Mouse (Mus musculus) G1E (cell line): ENCODE measurements around the gene Fam50a. TPM values are rescaled to one million over a fixed set of nuclear protein-coding genes. Genes with fewer than 3 reads are reported as not detected.
"Not testable (repeated sequence)": the region's sequence is repeated elsewhere in the genome, so short reads cannot be mapped to it uniquely, and the experiment has no call there.

ENCODE experiments used
- ATAC-seq: 2 replicates; pipeline ENCODE4 v1.8.0; 2016; ENCODE audit warnings: mild to moderate bottlenecking; ENCODE audit not compliant: insufficient number of reproducible peaks, poor library complexity, low FRiP score, severe bottlenecking; ENCODE audit errors: extremely low read depth
- DNase-seq: peaks from one replicate; pipeline ENCODE4 v3.0.0; 2012; ENCODE audit warnings: low spot score
- H3K27me3 ChIP-seq: 2 replicates; pipeline ENCODE4 v1.6.1; 2012; ENCODE audit warnings: mild to moderate bottlenecking, low read length, inconsistent platforms; ENCODE audit not compliant: insufficient read depth
- H3K36me3 ChIP-seq: replicated peaks from 2 replicates; pipeline ENCODE3; 2012; ENCODE audit warnings: mild to moderate bottlenecking, inconsistent platforms
- H3K4me1 ChIP-seq: 2 replicates; pipeline ENCODE4 v1.6.1; 2012; ENCODE audit warnings: low read depth, low read length, inconsistent platforms, mixed read lengths; ENCODE audit not compliant: insufficient read depth
- H3K4me3 ChIP-seq: 2 replicates; pipeline ENCODE4 v1.5.1; 2012; ENCODE audit warnings: low read depth, mild to moderate bottlenecking, inconsistent platforms, low read length, moderate library complexity, mixed read lengths
- H3K9me3 ChIP-seq: replicated peaks from 2 replicates; pipeline ENCODE4 v1.6.1; 2012; ENCODE audit warnings: inconsistent platforms
- CTCF ChIP-seq: IDR thresholded peaks from 2 replicates; pipeline ENCODE4 v1.5.1; 2012; ENCODE audit warnings: low read depth, low read length, inconsistent platforms, mixed read lengths
- GATA1 ChIP-seq: IDR thresholded peaks from 2 replicates; pipeline ENCODE4 v1.6.1; 2012; ENCODE audit warnings: borderline replicate concordance, low read length, inconsistent platforms, mixed read lengths
- GATA2 ChIP-seq: IDR thresholded peaks from 2 replicates; pipeline ENCODE4 v1.6.1; 2012; ENCODE audit warnings: low read depth, low read length, inconsistent platforms, borderline replicate concordance
- POLR2AphosphoS5 ChIP-seq: IDR thresholded peaks from 2 replicates; pipeline ENCODE4 v1.6.1; 2012; ENCODE audit warnings: low read depth, low read length, inconsistent platforms; ENCODE audit not compliant: insufficient replicate concordance
- TAL1 ChIP-seq: conservative IDR thresholded peaks from 2 replicates; pipeline ENCODE4 v1.6.1; 2012; ENCODE audit warnings: low read depth, low read length, inconsistent platforms, mixed read lengths
- polyA plus RNA-seq: library from polyadenylated mRNA; stranded (reverse); fragments of >175 nt; gene quantifications from 2 replicates; pipeline ENCODE4 v1.2.3, GENCODE M21; 2012
- total RNA-seq, 2 experiments: library from RNA; stranded (forward) in 1 of 2; stranded (reverse) in 1 of 2; fragments of 200-1000 nt in 1 of 2; fragments of >200 nt in 1 of 2; fragmentation: Nextera tagmentation in 1 of 2; gene quantifications; 2 replicates each; pipeline ENCODE4 v1.2.3; 2014 to 2017

Fam50a gene
- total and polyA plus RNA-seq, 3 experiments: 37.9 to 99.8 (median 44.5) TPM

DNA sequence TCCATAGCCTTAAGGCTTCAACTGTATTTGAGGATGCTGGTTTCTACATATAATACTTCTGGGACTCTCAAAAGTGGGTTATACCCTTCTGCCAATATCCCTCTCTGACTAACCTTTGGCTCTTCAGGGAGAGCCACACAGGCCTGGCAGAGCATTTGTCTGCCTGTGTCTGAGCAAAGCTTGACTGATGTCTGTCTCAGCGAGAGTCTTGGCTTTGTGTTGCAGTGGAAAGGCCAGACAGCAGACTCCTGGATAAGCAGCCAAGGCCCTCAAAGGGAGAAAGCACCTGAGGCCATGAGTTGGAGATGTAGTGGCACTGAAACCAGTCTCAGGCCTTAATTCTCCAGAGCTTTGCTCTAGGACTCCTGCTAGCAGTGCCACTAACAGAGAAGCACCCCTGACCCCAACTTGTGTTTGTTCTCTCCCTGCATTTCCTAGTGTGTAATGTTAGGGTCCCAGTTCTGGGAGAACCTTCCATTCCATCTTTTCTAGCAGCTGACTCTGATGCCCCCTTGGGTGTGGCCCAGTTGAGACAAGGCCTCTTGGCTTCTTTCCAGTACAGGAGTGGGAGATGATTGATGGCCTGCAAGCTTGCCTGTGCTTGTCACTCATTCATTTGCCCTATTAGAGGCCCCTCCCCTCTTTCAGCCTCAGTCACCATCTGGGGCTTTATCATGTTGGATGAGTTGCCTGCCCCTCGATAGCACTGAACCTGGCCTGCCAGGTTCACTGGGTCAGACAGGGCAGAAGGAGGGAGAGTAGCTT is 17.5 kb downstream of the Fam50a start:
- no peaks in the 10 kb centered on the region for H3K27me3 ChIP-seq
- DNase-seq (no peak), ATAC-seq (no peak)
- peak overlapping the region; percentile 72; the same call in 1 of the 2 replicates for H3K4me3 ChIP-seq
- H3K36me3 ChIP-seq: peaks cover 47% of the 10 kb centered on the region
- H3K4me1 ChIP-seq: peaks cover 56% of the 10 kb centered on the region
- TF ChIP-seq GATA2: no peak
- no peak for TF ChIP-seq TAL1
- TF ChIP-seq CTCF: no peak
- no peak for TF ChIP-seq POLR2AphosphoS5
- no peak for TF ChIP-seq GATA1
- no peaks in the 10 kb centered on the region for H3K9me3 ChIP-seq

DNA sequence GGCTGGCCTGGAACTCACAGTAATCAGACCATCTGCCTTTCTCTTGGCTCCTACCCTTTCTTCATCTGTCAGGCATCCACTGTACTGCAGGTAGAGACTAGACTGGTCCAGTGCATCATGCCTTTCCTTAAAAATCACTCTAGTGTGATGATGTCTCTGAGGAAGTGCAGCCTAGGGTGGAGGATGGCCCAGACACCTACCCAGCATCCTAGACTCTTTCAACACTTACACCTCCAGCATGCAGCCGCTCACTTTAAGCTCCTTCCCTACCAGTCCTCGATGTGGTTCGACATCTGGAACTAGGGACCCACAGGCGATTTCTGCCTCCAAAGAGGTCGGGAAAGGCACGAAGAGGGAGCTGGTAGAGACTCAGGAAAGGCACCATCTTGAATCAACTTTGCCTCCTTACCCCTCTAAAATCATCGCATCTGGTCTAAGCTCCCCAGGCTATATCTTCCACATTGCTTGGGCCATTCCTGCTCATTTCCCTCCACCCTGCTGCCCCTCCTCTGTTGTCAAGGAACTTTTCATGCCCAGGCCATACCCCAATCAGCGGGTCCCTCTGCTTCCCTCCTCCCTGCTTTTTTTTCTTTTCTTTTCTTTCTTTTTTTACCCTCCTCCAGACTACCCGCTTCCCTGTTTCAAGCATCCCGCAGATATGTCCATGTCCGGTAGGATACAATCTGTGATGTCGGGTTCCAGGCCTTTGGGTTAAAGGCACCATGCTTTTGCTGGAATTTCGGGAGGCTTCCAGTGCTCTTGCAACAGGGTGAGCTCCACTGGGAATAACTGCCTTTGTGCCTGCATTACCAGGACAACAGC is 40.0 kb downstream of the Fam50a start:
- TF ChIP-seq POLR2AphosphoS5: no peak
- TF ChIP-seq GATA1: no peak
- no peak for TF ChIP-seq TAL1
- no peak for TF ChIP-seq CTCF
- TF ChIP-seq GATA2: no peak
- DNase-seq: no peak
- Histone ChIP-seq H3K27me3 (no peaks in the 10 kb centered on the region), H3K4me3 (peak overlapping the region; percentile 70), H3K4me1 (peaks cover 6% of the 10 kb centered on the region), H3K36me3 (no peaks in the 10 kb centered on the region), H3K9me3 (no peaks in the 10 kb centered on the region)
- no peak for ATAC-seq

DNA sequence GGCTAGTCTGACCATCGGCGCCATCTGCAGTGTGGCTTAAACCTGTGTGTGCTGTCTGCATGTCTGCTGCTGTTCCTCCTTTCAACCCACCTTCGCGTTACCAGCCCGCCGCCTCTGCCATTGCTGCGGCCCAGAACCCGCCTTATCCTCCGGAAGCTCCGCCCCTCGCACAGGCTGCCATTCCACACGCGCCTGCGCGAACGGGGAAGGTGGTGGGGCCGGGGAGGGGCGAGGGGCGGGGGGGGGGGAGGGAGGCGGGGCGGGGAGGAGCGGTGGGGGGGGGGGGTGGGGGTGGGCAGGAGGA is 40.6 kb downstream of the Fam50a start, which contains the start of gene Lage3:
Lage3 (minus strand) TSS at position 152 of the 304 bp plus-strand sequence.
- DNase-seq: peak; percentile 64
- peaks cover 6% of the 10 kb centered on the region for H3K4me1 ChIP-seq
- H3K36me3 ChIP-seq: no peaks in the 10 kb centered on the region
- peak within 1 kb of the TSS; percentile 70 for H3K4me3 ChIP-seq
- H3K9me3 ChIP-seq: no peaks in the 10 kb centered on the region
- TF ChIP-seq GATA1 (no peak), GATA2 (no peak), CTCF (no peak), TAL1 (no peak), POLR2AphosphoS5 (no peak)
- H3K27me3 ChIP-seq: no peaks in the 10 kb centered on the region
- peak; percentile 60 for ATAC-seq

DNA sequence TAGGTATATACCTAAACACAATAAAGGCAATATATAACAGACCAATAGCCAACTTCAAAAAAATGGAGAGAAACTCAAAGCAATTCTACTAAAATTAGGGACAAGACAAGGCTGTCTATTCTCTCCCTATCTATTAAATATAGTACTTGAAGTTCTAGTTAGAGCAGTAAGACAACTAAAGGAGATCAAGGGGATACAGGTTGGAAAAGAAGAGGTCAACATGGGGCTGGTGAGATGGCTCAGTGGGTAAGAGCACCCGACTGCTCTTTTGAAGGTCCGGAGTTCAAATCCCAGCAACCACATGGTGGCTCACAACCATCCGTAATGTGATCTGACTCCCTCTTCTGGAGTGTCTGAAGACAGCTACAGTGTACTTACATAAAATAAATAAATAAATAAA is 44.2 kb downstream of the Fam50a start:
- not testable (repeated sequence) for H3K4me3 ChIP-seq, DNase-seq, H3K27me3 ChIP-seq, H3K4me1 ChIP-seq, H3K36me3 ChIP-seq, H3K9me3 ChIP-seq, ATAC-seq

DNA sequence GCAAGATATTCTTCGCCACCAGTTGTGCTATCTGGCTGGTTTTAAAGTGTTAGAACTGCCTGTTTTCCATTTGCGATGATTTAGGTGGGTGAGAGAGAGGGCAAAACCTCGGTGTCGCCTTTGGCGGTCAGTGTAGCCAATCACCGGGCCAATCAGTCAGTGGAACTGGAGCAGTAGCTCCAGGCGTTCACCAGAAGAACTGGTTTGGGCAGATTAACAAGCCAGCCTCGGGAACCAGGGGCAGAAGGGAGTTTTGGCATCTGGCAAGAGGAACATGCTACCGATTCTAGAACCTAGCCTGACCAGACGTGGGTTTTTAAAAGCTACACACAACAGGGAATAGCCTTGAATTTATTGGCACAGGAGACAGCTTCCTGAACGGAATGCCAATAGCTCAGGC is 46.3 kb downstream of the Fam50a start:
- Histone ChIP-seq H3K36me3 (no peaks in the 10 kb centered on the region), H3K27me3 (peaks cover 4% of the 10 kb centered on the region; the same call in 1 of the 2 replicates), H3K4me3 (no peak overlapping the region), H3K9me3 (no peaks in the 10 kb centered on the region), H3K4me1 (no peaks in the 10 kb centered on the region)
- TF ChIP-seq CTCF: no peak
- no peak for TF ChIP-seq GATA1
- TF ChIP-seq TAL1: no peak
- TF ChIP-seq POLR2AphosphoS5: no peak
- TF ChIP-seq GATA2: no peak
- ATAC-seq (no peak), DNase-seq (no peak)

DNA sequence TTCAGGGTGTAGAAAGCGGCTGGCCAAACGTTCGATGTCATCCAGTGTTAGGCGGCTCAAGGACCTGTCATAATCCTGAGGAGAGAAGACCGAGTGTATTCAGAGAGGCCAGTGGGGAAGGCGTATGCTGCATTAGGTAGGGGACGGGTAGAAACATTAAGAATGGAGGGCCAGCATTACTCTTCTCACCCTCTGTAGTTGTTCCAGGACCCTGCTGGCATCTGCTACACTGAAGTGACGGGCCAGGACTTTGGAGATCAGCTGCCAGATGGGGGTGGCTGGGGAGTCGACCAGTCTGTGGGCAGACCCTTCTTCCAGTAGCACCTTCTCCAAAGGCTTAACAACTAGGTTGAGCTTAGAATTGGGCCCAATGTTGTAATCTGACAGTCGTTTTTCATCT is 54.7 kb downstream of the Fam50a start:
- peaks cover 30% of the 10 kb centered on the region for H3K4me1 ChIP-seq
- H3K36me3 ChIP-seq: peaks cover 42% of the 10 kb centered on the region
- no peaks in the 10 kb centered on the region for H3K9me3 ChIP-seq
- TF ChIP-seq GATA2 (no peak), POLR2AphosphoS5 (no peak), GATA1 (no peak), CTCF (no peak), TAL1 (no peak)
- ATAC-seq (no peak), DNase-seq (no peak)
- no peaks in the 10 kb centered on the region for H3K27me3 ChIP-seq
- peak overlapping the region; percentile 79 for H3K4me3 ChIP-seq
